Mouse (Mus musculus): ENCODE data around the gene Efhd2.

Efhd2 gene

GRCm38 (mm10) chr4:141874601-141875460 lies at the start of gene Efhd2:
Gene Efhd2 (minus strand): TSS chr4:141874920.
- peak; percentile 60 for ATAC-seq (ENCODE audit: low TSS enrichment)

GRCm38 (mm10) chr4:141923961-141924360 lies 49.2 kb upstream of the Efhd2 start:
- ATAC-seq (ENCODE audit: low TSS enrichment), result no peak

GRCm38 (mm10) chr4:141920391-141920790 lies 45.7 kb upstream of the Efhd2 start:
- no peak for ATAC-seq (ENCODE audit: low TSS enrichment)

DNA sequence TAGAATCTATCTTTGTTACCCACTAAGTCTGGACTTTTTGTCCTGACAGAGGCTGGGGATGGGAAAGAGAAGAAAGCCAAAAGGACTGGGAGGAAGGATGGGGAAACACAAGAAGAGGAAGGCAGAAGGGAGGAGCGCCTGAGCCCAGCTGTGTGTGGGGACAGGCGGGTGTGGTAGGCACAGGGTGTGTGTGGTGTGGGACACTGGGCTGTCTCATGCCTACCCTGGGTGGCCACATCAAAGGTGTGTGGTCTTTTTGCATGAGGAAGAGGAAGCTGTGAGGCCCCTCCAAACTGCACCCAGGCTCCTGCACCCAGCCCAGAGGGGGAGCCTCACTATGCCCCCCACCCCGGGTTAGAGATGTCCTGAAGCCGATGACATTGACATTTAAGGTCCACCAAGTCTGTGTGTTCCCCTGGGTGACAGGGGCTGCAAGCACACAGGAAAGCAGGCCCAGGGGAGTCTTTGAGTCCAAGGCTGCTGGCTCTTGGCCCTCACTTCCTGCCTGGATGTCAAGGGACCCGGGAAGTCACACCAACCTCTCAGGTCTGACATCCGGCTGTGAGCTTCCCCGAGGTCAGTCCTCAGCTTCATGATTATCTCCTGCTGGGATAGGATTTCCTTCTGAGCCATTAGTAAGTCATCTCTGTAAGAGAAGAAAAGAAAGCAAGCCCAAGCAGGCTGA lies 43.2 kb upstream of the Efhd2 start:
- ATAC-seq (ENCODE audit: low TSS enrichment), result no peak

GRCm38 (mm10) chr4:141914040-141914439 lies 39.3 kb upstream of the Efhd2 start:
- no peak for ATAC-seq (ENCODE audit: low TSS enrichment)

GRCm38 (mm10) chr4:141913201-141913993 lies 38.7 kb upstream of the Efhd2 start:
- ATAC-seq (ENCODE audit: low TSS enrichment), result no peak

GRCm38 (mm10) chr4:141904710-141905109 lies 30.0 kb upstream of the Efhd2 start:
- ATAC-seq (ENCODE audit: low TSS enrichment), result no peak

- ATAC-seq (ENCODE audit: low TSS enrichment), result no peak
Observed at GRCm38 (mm10) chr4:141902479-141902858, 27.7 kb upstream of the Efhd2 start.

- peak; percentile 28; the same call in 1 of the 2 replicates for ATAC-seq (ENCODE audit: low TSS enrichment)
Observed at GRCm38 (mm10) chr4:141901711-141902478, 27.2 kb upstream of the Efhd2 start.

- no peak for ATAC-seq (ENCODE audit: low TSS enrichment)
Observed at GRCm38 (mm10) chr4:141900421-141900820, 25.7 kb upstream of the Efhd2 start.

- ATAC-seq (ENCODE audit: low TSS enrichment), result no peak
Observed at GRCm38 (mm10) chr4:141899936-141900335, 25.2 kb upstream of the Efhd2 start.

- no peak for ATAC-seq (ENCODE audit: low TSS enrichment)
Observed at GRCm38 (mm10) chr4:141898905-141899304, 24.2 kb upstream of the Efhd2 start.

GRCm38 (mm10) chr4:141897838-141898237 lies 23.1 kb upstream of the Efhd2 start:
- no peak for ATAC-seq (ENCODE audit: low TSS enrichment)

GRCm38 (mm10) chr4:141897225-141897624 lies 22.5 kb upstream of the Efhd2 start:
- ATAC-seq (ENCODE audit: low TSS enrichment), result no peak

DNA sequence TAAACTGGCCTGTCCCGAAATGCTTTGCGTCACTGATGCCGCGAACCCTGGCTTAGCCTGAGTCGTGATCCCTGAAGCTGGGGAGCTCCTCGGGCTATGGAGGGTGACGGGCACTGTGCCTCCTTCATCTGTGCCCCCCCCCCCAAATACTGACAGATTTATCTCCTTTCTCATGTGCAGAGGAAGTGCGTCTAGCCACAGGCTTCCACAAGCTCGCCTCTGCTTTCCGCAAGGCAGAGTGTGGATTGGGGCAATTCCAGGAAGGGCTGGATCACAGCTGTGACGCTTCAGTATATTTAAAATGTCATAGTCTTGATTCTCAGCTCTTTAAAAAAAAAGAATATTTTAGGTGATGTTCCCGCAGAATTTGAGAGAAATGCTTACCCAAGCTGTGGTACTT lies 21.1 kb upstream of the Efhd2 start:
- peak; percentile 67 for ATAC-seq (ENCODE audit: low TSS enrichment)

DNA sequence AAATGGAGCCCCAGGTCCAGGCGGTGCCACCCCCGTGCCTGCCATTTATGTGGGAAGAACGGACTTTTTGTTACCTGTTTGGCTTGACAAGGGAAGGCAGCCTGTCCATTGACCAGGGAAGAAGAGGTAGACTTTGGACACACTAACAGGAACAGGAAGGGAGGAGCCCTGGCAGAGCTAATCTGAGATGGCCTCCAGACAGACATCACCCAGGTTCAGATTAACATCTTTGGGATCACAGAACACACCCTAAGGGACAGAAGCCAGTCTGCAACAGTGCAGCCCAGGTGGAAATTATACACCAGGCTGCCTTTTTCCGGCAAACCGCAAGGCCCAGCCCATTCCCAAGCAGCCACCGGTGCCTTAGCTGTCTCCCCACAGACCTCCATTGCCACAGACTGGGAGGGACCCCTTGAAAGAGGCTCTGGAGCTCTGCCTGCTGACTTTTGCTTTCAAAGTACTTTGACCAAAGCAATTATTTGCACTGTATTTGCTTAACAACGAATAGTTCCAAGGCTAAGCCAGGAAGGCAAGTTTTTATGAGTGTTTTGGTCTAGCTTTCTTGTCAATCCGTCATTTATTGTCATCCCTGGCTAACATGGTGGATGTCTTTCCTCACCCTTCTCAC lies 18.6 kb upstream of the Efhd2 start:
- no peak for ATAC-seq (ENCODE audit: low TSS enrichment)

DNA sequence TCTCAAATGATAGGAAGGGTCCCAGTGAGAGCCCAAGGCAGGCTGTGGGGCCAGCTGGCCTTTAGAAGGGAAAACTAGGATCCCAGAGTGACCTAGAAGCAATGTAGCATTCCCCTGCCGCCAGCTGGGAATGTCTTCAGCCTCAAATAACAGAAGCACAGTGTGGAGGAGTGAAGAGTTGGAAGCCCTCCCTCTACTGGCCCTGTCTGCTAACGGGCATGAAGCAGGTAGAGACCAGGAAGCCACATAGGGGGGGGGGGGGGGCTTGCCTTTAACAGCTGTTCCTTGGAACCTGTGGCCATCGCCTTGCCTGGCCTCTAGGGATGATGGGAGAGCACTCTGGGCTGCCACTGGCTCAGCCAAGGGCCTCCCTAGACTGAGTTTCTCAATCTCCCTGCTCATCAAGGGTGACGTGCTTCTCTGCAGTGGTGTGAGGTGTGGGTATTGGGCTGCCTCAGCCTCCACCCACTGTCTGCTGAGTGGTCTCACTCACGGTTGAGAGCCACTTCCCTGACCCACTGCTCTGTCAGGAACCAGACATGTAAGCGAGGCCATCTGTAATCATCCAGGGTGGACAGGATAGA lies 11.8 kb upstream of the Efhd2 start:
- ATAC-seq (ENCODE audit: low TSS enrichment), result peak; percentile 15; the same call in 1 of the 2 replicates

DNA sequence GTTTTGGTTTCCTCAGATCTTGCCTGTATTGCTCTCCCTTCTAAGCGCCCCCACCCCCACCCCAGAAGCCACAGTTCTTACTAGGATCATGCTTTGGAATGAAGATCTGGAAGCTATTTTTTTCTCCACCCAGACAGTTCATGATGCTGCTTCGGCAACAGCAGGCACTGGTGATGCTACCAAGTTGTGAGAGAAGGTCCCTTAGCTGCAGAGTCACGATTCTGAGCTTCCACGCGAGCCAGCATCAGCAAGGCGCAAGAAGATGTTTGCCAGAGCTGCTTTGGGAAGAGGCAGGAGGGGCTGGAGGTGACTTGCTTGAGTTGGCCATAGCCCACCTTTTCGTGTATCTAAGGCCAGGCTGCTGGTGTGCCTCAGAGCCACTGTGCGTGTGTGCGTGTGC lies 10.7 kb upstream of the Efhd2 start:
- ATAC-seq (ENCODE audit: low TSS enrichment), result peak; percentile 85

DNA sequence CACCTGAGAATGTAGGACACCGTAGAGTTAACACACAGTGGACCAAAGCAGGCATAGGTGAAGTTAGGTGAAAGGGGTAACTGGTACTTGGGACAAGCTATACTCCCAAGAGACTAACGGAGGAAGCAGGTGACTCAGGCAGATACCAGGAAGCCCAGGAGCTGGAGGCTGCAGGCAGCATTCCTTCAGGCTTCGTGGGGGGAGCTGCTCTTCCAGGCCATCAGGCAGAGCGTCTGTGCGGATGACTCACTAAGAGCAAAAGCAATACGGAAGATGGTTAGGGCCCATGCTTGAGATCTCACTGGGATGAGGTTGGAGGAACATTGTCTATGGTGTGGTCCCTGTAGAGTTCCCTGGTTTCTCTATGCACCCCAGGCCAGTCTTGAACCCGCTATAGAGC lies 8.1 kb upstream of the Efhd2 start:
- peak; percentile 35 for ATAC-seq (ENCODE audit: low TSS enrichment)

GRCm38 (mm10) chr4:141881950-141882349 lies 7.2 kb upstream of the Efhd2 start:
- ATAC-seq (ENCODE audit: low TSS enrichment), result no peak

Data from frontal cortex, adult (tissue).